Mouse (Mus musculus): ENCODE data around the gene Fbln5. TPM values are rescaled to one million over a fixed set of nuclear protein-coding genes. Genes with fewer than 3 reads are reported as not detected.

The Fbln5 gene
- polyA plus RNA-seq (2012; fragmentation: generic; extraction: Trizol) = 100 to 1,000 TPM in 1 of 2 experiments, 10 to 100 TPM in 1; 12.1 to 202 TPM

GRCm38 (mm10) chr12:101818608-101819370 lies at the start of gene Fbln5:
Gene Fbln5 (minus strand): TSS chr12:101819055.

GRCm38 (mm10) chr12:101718054-101718754 lies 100.7 kb downstream of the Fbln5 start, which contains the start of gene Tc2n:
Gene Tc2n (minus strand): TSS chr12:101718523.

Other genes with a start within 250 kb of the Fbln5 start
- under 1 TPM in 1 of 2 experiments, not detected in 1; 0.01 TPM for gene Tc2n, start 100.5 kb downstream of the Fbln5 start, polyA plus RNA-seq (2012; fragmentation: generic; extraction: Trizol)
- 1 to 10 TPM in 1 of 2 experiments, under 1 TPM in 1; 0.20 to 2.0 TPM for gene Trip11, start 94.2 kb upstream of the Fbln5 start, polyA plus RNA-seq (2012; fragmentation: generic; extraction: Trizol)
- gene Atxn3, start 139.2 kb upstream of the Fbln5 start, polyA plus RNA-seq (2012; fragmentation: generic; extraction: Trizol) = 1 to 10 TPM in 1 of 2 experiments, under 1 TPM in 1; 0.22 to 1.4 TPM
- 1 to 10 TPM; 1.3 to 5.5 TPM for gene Cpsf2, start 156.9 kb upstream of the Fbln5 start, polyA plus RNA-seq (2012; fragmentation: generic; extraction: Trizol)

Measured in C3H10T1/2 (cell line).